Mouse (Mus musculus): ENCODE data around the gene Gpsm3. TPM values are rescaled to one million over a fixed set of nuclear protein-coding genes. Genes with fewer than 3 reads are reported as not detected.

Gpsm3 gene
- polyA plus RNA-seq, 1 experiment from 2014 or later = 5.3 TPM

Other genes with a start within 250 kb of the Gpsm3 start
- gene Btnl2, start 235.0 kb upstream of the Gpsm3 start, polyA plus RNA-seq (2016; fragmentation: Nextera tagmentation; extraction: Ambion mirVana) = 0.04 TPM in 1 of 2 replicates, not detected in the other
- gene Btnl1, start 212.7 kb upstream of the Gpsm3 start, polyA plus RNA-seq (2016; fragmentation: Nextera tagmentation; extraction: Ambion mirVana) = not detected in 2 replicates
- 1.8 and 3.1 TPM in 2 replicates for gene BC051142, start 191.0 kb upstream of the Gpsm3 start, polyA plus RNA-seq (2016; fragmentation: Nextera tagmentation; extraction: Ambion mirVana)
- not detected in 2 replicates for gene Btnl4, start 112.5 kb upstream of the Gpsm3 start, polyA plus RNA-seq (2016; fragmentation: Nextera tagmentation; extraction: Ambion mirVana)
- gene Btnl6, start 72.5 kb upstream of the Gpsm3 start, polyA plus RNA-seq (2016; fragmentation: Nextera tagmentation; extraction: Ambion mirVana) = not detected in 2 replicates
- 8.7 and 10.0 TPM in 2 replicates for gene Notch4, start 25.5 kb upstream of the Gpsm3 start, polyA plus RNA-seq (2016; fragmentation: Nextera tagmentation; extraction: Ambion mirVana)
- gene Pbx2, start 1.5 kb downstream of the Gpsm3 start, polyA plus RNA-seq (2016; fragmentation: Nextera tagmentation; extraction: Ambion mirVana) = 17.5 and 17.7 TPM in 2 replicates
- 3.1 and 3.2 TPM in 2 replicates for gene Ager, start 8.1 kb downstream of the Gpsm3 start, polyA plus RNA-seq (2016; fragmentation: Nextera tagmentation; extraction: Ambion mirVana)
- gene Rnf5, start 13.9 kb downstream of the Gpsm3 start, polyA plus RNA-seq (2016; fragmentation: Nextera tagmentation; extraction: Ambion mirVana) = 202 and 233 TPM in 2 replicates
- gene Agpat1, start 14.5 kb downstream of the Gpsm3 start, polyA plus RNA-seq (2016; fragmentation: Nextera tagmentation; extraction: Ambion mirVana) = 66.0 and 70.1 TPM in 2 replicates
- 4.3 TPM in 2 replicates for gene Egfl8, start 26.2 kb downstream of the Gpsm3 start, polyA plus RNA-seq (2016; fragmentation: Nextera tagmentation; extraction: Ambion mirVana)
- gene Ppt2, start 38.7 kb downstream of the Gpsm3 start, polyA plus RNA-seq (2016; fragmentation: Nextera tagmentation; extraction: Ambion mirVana) = 22.5 and 23.6 TPM in 2 replicates
- gene Prrt1, start 39.7 kb downstream of the Gpsm3 start, polyA plus RNA-seq (2016; fragmentation: Nextera tagmentation; extraction: Ambion mirVana) = 0.54 and 1.2 TPM in 2 replicates
- gene Fkbpl, start 55.0 kb downstream of the Gpsm3 start, polyA plus RNA-seq (2016; fragmentation: Nextera tagmentation; extraction: Ambion mirVana) = 16.8 and 18.9 TPM in 2 replicates
- 111 and 123 TPM in 2 replicates for gene Atf6b, start 57.3 kb downstream of the Gpsm3 start, polyA plus RNA-seq (2016; fragmentation: Nextera tagmentation; extraction: Ambion mirVana)
- gene Tnxb, start 80.7 kb downstream of the Gpsm3 start, polyA plus RNA-seq (2016; fragmentation: Nextera tagmentation; extraction: Ambion mirVana) = not detected in 2 replicates
- not detected in 2 replicates for gene C4b, start 154.1 kb downstream of the Gpsm3 start, polyA plus RNA-seq (2016; fragmentation: Nextera tagmentation; extraction: Ambion mirVana)
- gene Cyp21a1, start 214.8 kb downstream of the Gpsm3 start, polyA plus RNA-seq (2016; fragmentation: Nextera tagmentation; extraction: Ambion mirVana) = not detected in 2 replicates
- gene Stk19, start 247.1 kb downstream of the Gpsm3 start, polyA plus RNA-seq (2016; fragmentation: Nextera tagmentation; extraction: Ambion mirVana) = 30.2 and 30.6 TPM in 2 replicates
- 81.2 and 88.1 TPM in 2 replicates for gene Dxo, start 247.2 kb downstream of the Gpsm3 start, polyA plus RNA-seq (2016; fragmentation: Nextera tagmentation; extraction: Ambion mirVana)

Measured in midbrain, embryonic 10.5 days (tissue).